Mouse (Mus musculus): ENCODE data around the gene Htra1.

Htra1 gene

GRCm38 (mm10) chr7:131024807-131025206 is 88.9 kb downstream of the Htra1 start:
- no peak for DNase-seq

GRCm38 (mm10) chr7:131027557-131027956 is 91.6 kb downstream of the Htra1 start:
- DNase-seq, result no peak

GRCm38 (mm10) chr7:131031755-131032154 is 95.8 kb downstream of the Htra1 start, which contains the start of gene Dmbt1:
Gene Dmbt1 (plus strand): TSS chr7:131032053.
- no peak for DNase-seq
